Mouse (Mus musculus): Measurements from ENCODE around the gene Stat5a. TPM values are rescaled to one million over a fixed set of nuclear protein-coding genes. Genes with fewer than 3 reads are reported as not detected.

Gene Stat5a
- polyA plus RNA-seq, 1 experiment from 2014 or later: 5.5 TPM

GRCm38 (mm10) chr11:100822365-100822764 is 36.8 kb upstream of the Stat5a start:
- 0 out of 2 replicates have a peak overlapping the region, but pooled peaks have one; percentile 13 for H3K27ac ChIP-seq
- no peak overlapping the region; the same call in 1 of the 2 replicates for H3K4me2 ChIP-seq (replicated peaks)
- 45% methylated on average over 12 of the region's 12 CpGs for WGBS
- ATAC-seq: no peak
- H3K4me3 ChIP-seq (replicated peaks): no peak overlapping the region
- no peaks in the 10 kb centered on the region for H3K27me3 ChIP-seq (replicated peaks)
- 0 out of 2 replicates have a peak, but pooled peaks cover 2% of the 10 kb centered on the region for H3K4me1 ChIP-seq (replicated peaks)
- 0 out of 2 replicates have a peak overlapping the region, but pooled peaks have one; percentile 5 for H3K9ac ChIP-seq
- H3K36me3 ChIP-seq: no peaks in the 10 kb centered on the region
- no peaks in the 10 kb centered on the region for H3K9me3 ChIP-seq

- no peak overlapping the region for H3K4me3 ChIP-seq (replicated peaks)
- H3K36me3 ChIP-seq: no peaks in the 10 kb centered on the region
- H3K27me3 ChIP-seq (replicated peaks): no peaks in the 10 kb centered on the region
- H3K9me3 ChIP-seq: no peaks in the 10 kb centered on the region
- 75% methylated on average over 8 of the region's 8 CpGs for WGBS
- no peak overlapping the region for H3K9ac ChIP-seq
- no peak overlapping the region for H3K4me2 ChIP-seq (replicated peaks)
- H3K4me1 ChIP-seq (replicated peaks): 0 out of 2 replicates have a peak, but pooled peaks cover 2% of the 10 kb centered on the region
- no peak overlapping the region for H3K27ac ChIP-seq
- ATAC-seq: no peak
These were observed 35.4 kb upstream of the Stat5a start for GRCm38 (mm10) chr11:100823543-100824313.

GRCm38 (mm10) chr11:100824496-100824895 is 34.7 kb upstream of the Stat5a start:
- Histone ChIP-seq H3K4me1 (replicated peaks) (0 out of 2 replicates have a peak, but pooled peaks cover 2% of the 10 kb centered on the region), H3K4me2 (replicated peaks) (no peak overlapping the region), H3K9me3 (no peaks in the 10 kb centered on the region), H3K9ac (no peak overlapping the region), H3K36me3 (no peaks in the 10 kb centered on the region), H3K27ac (no peak overlapping the region), H3K4me3 (replicated peaks) (no peak overlapping the region), H3K27me3 (replicated peaks) (no peaks in the 10 kb centered on the region)
- no peak for ATAC-seq
- 79% methylated on average over 7 of the region's 7 CpGs for WGBS

- Histone ChIP-seq H3K36me3 (no peaks in the 10 kb centered on the region), H3K9ac (no peak overlapping the region), H3K4me3 (replicated peaks) (no peak overlapping the region), H3K4me1 (replicated peaks) (0 out of 2 replicates have a peak, but pooled peaks cover 2% of the 10 kb centered on the region), H3K27me3 (replicated peaks) (no peaks in the 10 kb centered on the region), H3K9me3 (no peaks in the 10 kb centered on the region), H3K4me2 (replicated peaks) (no peak overlapping the region), H3K27ac (no peak overlapping the region)
- 87% methylated on average over 9 of the region's 9 CpGs for WGBS
- ATAC-seq: no peak
These were observed 33.7 kb upstream of the Stat5a start for GRCm38 (mm10) chr11:100825451-100825850.

- WGBS: 74% methylated on average over 13 of the region's 13 CpGs
- H3K27me3 ChIP-seq (replicated peaks): no peaks in the 10 kb centered on the region
- H3K4me3 ChIP-seq (replicated peaks): no peak overlapping the region
- H3K27ac ChIP-seq: no peak overlapping the region
- H3K9me3 ChIP-seq: no peaks in the 10 kb centered on the region
- H3K9ac ChIP-seq: no peak overlapping the region
- no peak for ATAC-seq
- 0 out of 2 replicates have a peak, but pooled peaks cover 2% of the 10 kb centered on the region for H3K4me1 ChIP-seq (replicated peaks)
- no peak overlapping the region for H3K4me2 ChIP-seq (replicated peaks)
- H3K36me3 ChIP-seq: no peaks in the 10 kb centered on the region
These were observed 32.8 kb upstream of the Stat5a start for GRCm38 (mm10) chr11:100826161-100826866.

- Histone ChIP-seq H3K9ac (no peak overlapping the region), H3K27me3 (replicated peaks) (no peaks in the 10 kb centered on the region), H3K4me2 (replicated peaks) (no peak overlapping the region), H3K4me1 (replicated peaks) (0 out of 2 replicates have a peak, but pooled peaks cover 7% of the 10 kb centered on the region), H3K27ac (no peak overlapping the region), H3K36me3 (no peaks in the 10 kb centered on the region), H3K4me3 (replicated peaks) (no peak overlapping the region), H3K9me3 (no peaks in the 10 kb centered on the region)
- 48% methylated on average over 10 of the region's 10 CpGs for WGBS
- ATAC-seq: peak; percentile 69
These were observed 30.4 kb upstream of the Stat5a start for GRCm38 (mm10) chr11:100828676-100829151.

GRCm38 (mm10) chr11:100829691-100830090 is 29.5 kb upstream of the Stat5a start:
- Histone ChIP-seq H3K4me3 (replicated peaks) (no peak overlapping the region), H3K9ac (no peak overlapping the region), H3K4me2 (replicated peaks) (no peak overlapping the region), H3K9me3 (no peaks in the 10 kb centered on the region), H3K27me3 (replicated peaks) (no peaks in the 10 kb centered on the region), H3K36me3 (no peaks in the 10 kb centered on the region), H3K4me1 (replicated peaks) (0 out of 2 replicates have a peak, but pooled peaks cover 7% of the 10 kb centered on the region), H3K27ac (no peak overlapping the region)
- ATAC-seq: no peak
- WGBS: 84% methylated on average over 12 of the region's 12 CpGs

- Histone ChIP-seq H3K4me3 (replicated peaks) (no peak overlapping the region), H3K9me3 (no peaks in the 10 kb centered on the region), H3K36me3 (no peaks in the 10 kb centered on the region), H3K4me1 (replicated peaks) (0 out of 2 replicates have a peak, but pooled peaks cover 7% of the 10 kb centered on the region), H3K27me3 (replicated peaks) (no peaks in the 10 kb centered on the region), H3K9ac (no peak overlapping the region), H3K27ac (no peak overlapping the region), H3K4me2 (replicated peaks) (no peak overlapping the region)
- ATAC-seq: no peak
- 80% methylated on average over 10 of the region's 10 CpGs for WGBS
These were observed 27.8 kb upstream of the Stat5a start for GRCm38 (mm10) chr11:100831396-100831795.

GRCm38 (mm10) chr11:100833466-100833865 is 25.7 kb upstream of the Stat5a start:
- Histone ChIP-seq H3K36me3 (no peaks in the 10 kb centered on the region), H3K4me2 (replicated peaks) (no peak overlapping the region), H3K9ac (no peak overlapping the region), H3K4me1 (replicated peaks) (0 out of 2 replicates have a peak, but pooled peaks cover 5% of the 10 kb centered on the region), H3K9me3 (no peaks in the 10 kb centered on the region), H3K27me3 (replicated peaks) (no peaks in the 10 kb centered on the region), H3K27ac (no peak overlapping the region), H3K4me3 (replicated peaks) (no peak overlapping the region)
- peak; percentile 72 for ATAC-seq
- 49% methylated on average over 7 of the region's 7 CpGs for WGBS

- 71% methylated on average over 9 of the region's 9 CpGs for WGBS
- no peak overlapping the region for H3K9ac ChIP-seq
- H3K4me1 ChIP-seq (replicated peaks): peaks cover 10% of the 10 kb centered on the region; the same call in 1 of the 2 replicates
- H3K27ac ChIP-seq: no peak overlapping the region
- no peaks in the 10 kb centered on the region for H3K9me3 ChIP-seq
- ATAC-seq: no peak
- no peaks in the 10 kb centered on the region for H3K36me3 ChIP-seq
- H3K27me3 ChIP-seq (replicated peaks): no peaks in the 10 kb centered on the region
- H3K4me3 ChIP-seq (replicated peaks): no peak overlapping the region
- no peak overlapping the region for H3K4me2 ChIP-seq (replicated peaks)
These were observed 22.0 kb upstream of the Stat5a start for GRCm38 (mm10) chr11:100836923-100837702.

- Histone ChIP-seq H3K4me2 (replicated peaks) (no peak overlapping the region), H3K27me3 (replicated peaks) (no peaks in the 10 kb centered on the region), H3K9ac (no peak overlapping the region), H3K27ac (no peak overlapping the region), H3K36me3 (no peaks in the 10 kb centered on the region), H3K4me3 (replicated peaks) (no peak overlapping the region), H3K9me3 (no peaks in the 10 kb centered on the region), H3K4me1 (replicated peaks) (peaks cover 6% of the 10 kb centered on the region; the same call in 1 of the 2 replicates)
- ATAC-seq: no peak
- WGBS: 93% methylated on average over 9 of the region's 9 CpGs
These were observed 20.3 kb upstream of the Stat5a start for GRCm38 (mm10) chr11:100838894-100839293.

GRCm38 (mm10) chr11:100839523-100839922 is 19.6 kb upstream of the Stat5a start:
- Histone ChIP-seq H3K4me2 (replicated peaks) (no peak overlapping the region), H3K4me1 (replicated peaks) (peaks cover 6% of the 10 kb centered on the region; the same call in 1 of the 2 replicates), H3K27ac (no peak overlapping the region), H3K9me3 (no peaks in the 10 kb centered on the region), H3K9ac (no peak overlapping the region), H3K4me3 (replicated peaks) (no peak overlapping the region), H3K36me3 (no peaks in the 10 kb centered on the region), H3K27me3 (replicated peaks) (no peaks in the 10 kb centered on the region)
- 63% methylated on average over 8 of the region's 8 CpGs for WGBS
- no peak for ATAC-seq
